Mouse (Mus musculus) activated CD4-positive, CD25-positive, alpha-beta regulatory T cell (primary cell): ENCODE data around the gene Trappc3. TPM values are rescaled to one million over a fixed set of nuclear protein-coding genes. Genes with fewer than 3 reads are reported as not detected.

Experiments
- polyA plus RNA-seq, 2 experiments: library from polyadenylated mRNA; unstranded; fragments of 100-300 nt; shearing (Covaris generic); gene quantifications; one replicate each; pipeline ENCODE4 v1.2.1; 2017

The Trappc3 gene
- polyA plus RNA-seq, result 100 to 1,000 TPM; 102 to 105 TPM

GRCm38 (mm10) chr4:126262119-126262807 is at the start of gene Trappc3:
TSS of gene Trappc3 (plus strand) at chr4:126262325.

GRCm38 (mm10) chr4:126256131-126256791 is 5.9 kb upstream of the Trappc3 start, which contains the start of gene Map7d1:
TSS of gene Map7d1 (minus strand) at chr4:126256343.

GRCm38 (mm10) chr4:126286492-126286891 is 24.4 kb downstream of the Trappc3 start, which contains the start of gene Col8a2:
TSS of gene Col8a2 (plus strand) at chr4:126286793.

DNA sequence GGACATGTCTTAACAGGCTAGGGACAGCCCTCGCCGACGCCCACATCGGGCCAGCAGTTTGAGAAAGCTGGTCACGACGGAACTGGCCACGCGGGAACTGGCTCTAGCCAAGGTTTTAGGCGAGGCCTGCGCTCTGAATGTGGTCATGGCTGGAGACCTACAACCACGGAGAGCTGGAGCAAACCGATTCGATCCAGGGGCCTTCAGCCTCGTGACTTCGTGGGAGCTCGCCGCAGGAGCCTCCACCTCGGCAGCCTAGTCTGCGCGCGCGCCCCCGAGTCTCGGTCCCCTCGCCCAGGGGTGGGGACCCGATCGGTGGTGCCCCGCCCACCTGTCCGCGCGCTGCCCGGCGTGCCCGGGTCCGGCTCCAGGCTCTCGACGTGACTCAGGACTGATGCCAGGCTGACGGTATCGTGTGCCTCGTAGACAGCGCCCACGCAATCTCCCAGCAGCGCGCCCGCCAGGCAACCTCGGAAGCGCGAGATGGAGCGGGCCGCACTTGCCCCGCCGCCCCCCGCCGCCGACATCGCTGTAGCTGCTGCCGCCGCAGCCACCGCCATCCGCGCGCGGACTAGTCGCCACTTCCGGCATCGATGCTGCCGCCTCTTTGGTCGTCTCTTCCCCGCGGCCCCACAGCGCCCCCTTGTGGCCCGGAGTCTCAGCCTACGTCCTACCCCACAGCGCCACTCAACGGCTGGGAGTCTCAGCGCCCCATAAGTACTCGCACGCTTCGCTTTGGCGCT is 59.2 kb downstream of the Trappc3 start, which contains the start of gene Adprhl2:
Gene Adprhl2, minus strand, starts transcription at position 593 of the 743 bp plus-strand sequence.

DNA sequence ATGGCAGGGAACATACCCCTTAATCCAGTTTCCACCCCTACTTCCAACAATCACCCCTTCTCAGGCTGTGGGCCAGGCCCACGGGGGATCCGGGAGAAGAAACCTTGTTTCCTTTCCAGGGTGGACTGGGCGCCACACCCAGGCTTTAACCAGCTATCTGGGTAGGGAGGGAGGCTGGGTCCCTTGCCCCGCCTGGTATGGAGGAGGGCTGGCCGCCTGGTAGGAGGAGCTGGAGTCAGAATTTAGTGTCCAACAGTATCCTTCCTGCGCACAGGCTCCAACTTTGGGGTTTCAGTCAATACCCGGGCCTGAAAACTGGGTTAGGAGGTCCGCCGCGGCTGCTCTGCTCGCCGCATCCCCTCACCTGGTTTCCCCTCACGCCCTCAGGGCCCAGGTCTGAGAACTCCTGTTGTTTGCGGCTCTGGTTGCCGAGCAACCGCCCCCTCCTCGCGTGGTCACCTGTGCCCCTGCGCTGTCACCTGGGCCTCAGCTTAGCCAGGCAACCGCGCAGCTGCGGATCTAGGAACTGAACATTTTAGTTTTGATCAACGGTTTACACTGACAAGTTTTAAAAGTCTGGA is 63.2 kb downstream of the Trappc3 start, which contains the start of gene Tekt2:
Gene Tekt2, minus strand, starts transcription at position 408 of the 581 bp plus-strand sequence.

Other genes with a start within 250 kb of the Trappc3 start
- under 1 TPM; 0.18 to 0.71 TPM for gene Csf3r, start 237.8 kb upstream of the Trappc3 start, polyA plus RNA-seq
- 100 to 1,000 TPM in 1 of 2 experiments, 10 to 100 TPM in 1; 95.5 to 109 TPM for gene Mrps15, start 215.4 kb upstream of the Trappc3 start, polyA plus RNA-seq
- 1 to 10 TPM; 1.2 to 1.6 TPM for gene Oscp1, start 203.8 kb upstream of the Trappc3 start, polyA plus RNA-seq
- gene Lsm10, start 165.7 kb upstream of the Trappc3 start, polyA plus RNA-seq, result 10 to 100 TPM; 45.3 to 73.6 TPM
- gene Stk40, start 158.4 kb upstream of the Trappc3 start, polyA plus RNA-seq, result 10 to 100 TPM; 29.8 to 58.9 TPM
- gene Eva1b, start 114.6 kb upstream of the Trappc3 start, polyA plus RNA-seq, result 10 to 100 TPM; 83.8 to 92.8 TPM
- gene Sh3d21, start 98.8 kb upstream of the Trappc3 start, polyA plus RNA-seq, result 1 to 10 TPM; 1.5 to 2.6 TPM
- gene Thrap3, start 59.6 kb upstream of the Trappc3 start, polyA plus RNA-seq, result 100 to 1,000 TPM; 213 to 225 TPM
- gene Map7d1, start 6.0 kb upstream of the Trappc3 start, polyA plus RNA-seq, result 10 to 100 TPM; 28.6 to 70.2 TPM
- under 1 TPM; 0.23 to 0.58 TPM for gene Col8a2, start 24.5 kb downstream of the Trappc3 start, polyA plus RNA-seq
- 10 to 100 TPM; 50.5 to 59.0 TPM for gene Adprhl2, start 59.4 kb downstream of the Trappc3 start, polyA plus RNA-seq
- under 1 TPM; 0.19 to 0.85 TPM for gene Tekt2, start 63.4 kb downstream of the Trappc3 start, polyA plus RNA-seq
- gene Ago3, start 167.2 kb downstream of the Trappc3 start, polyA plus RNA-seq, result 10 to 100 TPM; 13.5 to 28.4 TPM
- gene Ago1, start 206.3 kb downstream of the Trappc3 start, polyA plus RNA-seq, result 10 to 100 TPM in 1 of 2 experiments, 1 to 10 TPM in 1; 4.3 to 10.1 TPM